Mouse (Mus musculus): Measurements from ENCODE around the gene Adgrb2.

The Adgrb2 gene

DNA sequence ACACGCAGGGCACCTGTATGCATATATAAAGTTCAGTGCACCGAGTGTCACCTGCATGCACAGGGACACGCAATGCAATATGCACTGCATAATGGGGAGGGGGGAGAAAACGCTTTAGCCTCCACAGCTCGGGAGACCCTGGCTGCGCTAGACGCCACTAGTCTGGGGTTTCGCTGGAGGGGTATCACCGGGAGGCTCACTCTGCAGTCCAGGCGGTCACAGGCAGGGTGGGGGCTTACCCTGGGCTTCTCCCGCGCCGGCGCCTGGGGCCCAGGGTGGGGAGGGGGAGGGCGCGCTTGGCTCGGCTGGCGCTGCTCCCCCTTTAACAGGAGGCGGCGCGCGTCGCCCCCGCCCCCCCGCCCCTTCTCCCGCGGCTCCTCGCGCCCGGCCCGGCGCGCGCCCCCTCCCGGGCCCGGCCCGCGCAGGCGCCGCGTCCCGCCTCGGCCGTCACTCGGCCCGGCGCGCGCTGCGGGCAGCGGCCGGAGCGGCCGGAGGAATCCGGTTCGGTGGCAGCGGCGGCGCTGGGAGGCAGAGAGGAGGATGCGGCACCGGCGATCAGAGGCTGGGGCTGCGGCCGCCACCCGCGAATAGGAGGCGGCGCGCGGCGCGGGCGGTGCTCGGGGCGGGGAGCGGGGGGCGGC, at the start of gene Adgrb2:
TSS of gene Adgrb2 (plus strand) at position 450 of the 641 bp plus-strand sequence.
- no peak for DNase-seq (ENCODE audit: low spot score in 2 of 2)

DNA sequence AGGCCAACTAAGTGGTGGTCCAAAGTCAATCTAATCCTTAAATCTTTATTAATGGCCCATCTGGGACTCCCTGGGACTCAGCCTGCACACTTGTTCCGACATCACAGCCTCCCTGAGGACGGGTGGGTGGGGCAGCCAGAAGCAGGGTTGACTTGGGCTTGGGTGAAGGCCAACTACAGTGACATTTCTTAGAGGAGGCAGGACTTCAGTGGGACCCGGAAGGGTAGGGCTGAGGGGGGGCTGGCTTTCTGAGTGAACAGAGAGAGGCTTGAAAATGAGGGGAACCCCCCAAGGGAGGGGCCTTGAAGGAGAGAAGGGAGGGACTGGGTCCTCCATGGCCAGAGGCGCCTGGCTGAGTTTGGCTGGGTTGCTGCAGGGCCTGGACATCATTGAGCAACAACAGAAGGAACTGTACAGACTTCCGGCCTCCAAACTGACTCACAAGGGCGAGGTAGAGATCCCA, 33.3 kb upstream of the Adgrb2 start:
- peak; percentile 20 to 76 for DNase-seq (ENCODE audit: low spot score in 2 of 2)

- no peak for DNase-seq (ENCODE audit: low spot score in 2 of 2)
Measured at GRCm38 (mm10) chr4:129952241-129952810, 32.3 kb upstream of the Adgrb2 start.

GRCm38 (mm10) chr4:129954527-129954926, 30.1 kb upstream of the Adgrb2 start:
- DNase-seq (ENCODE audit: low spot score in 2 of 2): no peak

DNA sequence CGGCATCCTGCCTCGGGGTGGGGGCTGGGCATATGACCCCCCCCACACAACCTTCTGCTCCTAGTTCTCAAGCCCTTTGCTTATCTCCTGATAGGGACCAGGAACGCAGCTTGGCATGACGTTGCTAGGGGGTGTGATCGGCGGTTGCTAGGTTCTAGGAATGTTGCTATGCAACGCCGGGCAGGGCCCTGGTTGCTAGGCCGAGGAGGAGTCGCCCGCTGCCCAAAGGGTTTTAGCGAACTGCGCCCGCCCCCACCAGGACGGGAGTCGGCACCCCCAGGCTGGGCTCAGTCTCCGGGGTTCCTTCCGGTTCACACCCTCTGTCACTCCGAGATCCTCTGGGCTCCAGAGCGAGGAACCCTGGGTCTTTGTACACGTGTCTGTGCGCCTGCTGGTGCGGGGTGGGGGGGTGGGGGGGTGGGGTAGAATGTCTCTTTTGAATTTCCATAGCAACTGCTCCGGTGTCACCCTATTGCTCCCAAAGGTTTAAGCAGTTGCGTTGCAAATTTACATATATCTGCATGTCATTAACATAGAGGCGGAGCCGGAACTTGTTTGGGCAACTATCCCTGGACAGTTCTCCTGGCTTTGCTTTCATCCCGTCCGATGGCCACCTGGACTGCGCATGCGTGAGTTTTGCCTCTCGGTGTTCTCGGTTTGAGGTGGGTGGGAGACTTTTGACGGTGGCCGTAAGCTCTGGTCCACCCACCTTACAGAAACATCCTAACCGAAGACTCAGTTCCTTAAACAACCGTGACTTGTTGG, 24.3 kb upstream of the Adgrb2 start:
- DNase-seq (ENCODE audit: low spot score in 2 of 2): peak; percentile 50 to 55

DNA sequence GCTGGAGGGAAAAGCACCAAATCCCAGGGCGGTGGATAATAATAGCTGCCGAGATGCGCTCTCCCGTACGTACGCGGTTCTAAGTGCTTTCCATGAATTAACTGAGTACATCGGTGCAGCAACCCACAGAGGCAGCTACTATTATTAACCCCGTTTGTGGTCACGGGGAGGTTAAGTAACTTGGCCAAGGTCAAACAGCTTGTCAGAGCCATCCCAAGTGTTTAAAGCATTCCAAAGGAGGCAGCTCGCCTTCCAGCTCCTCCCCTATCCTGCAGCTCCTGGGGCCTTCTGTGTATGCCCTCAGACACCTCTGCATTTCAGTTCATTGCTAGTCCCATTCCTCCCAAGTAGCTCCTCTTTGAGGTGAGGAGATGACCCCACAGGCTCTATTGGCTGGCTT, 19.4 kb upstream of the Adgrb2 start:
- no peak for DNase-seq (ENCODE audit: low spot score in 2 of 2)

- DNase-seq (ENCODE audit: low spot score in 2 of 2): no peak
Measured at GRCm38 (mm10) chr4:129966201-129966600, 18.5 kb upstream of the Adgrb2 start.

- no peak for DNase-seq (ENCODE audit: low spot score in 2 of 2)
Measured at GRCm38 (mm10) chr4:129967024-129968014, 17.4 kb upstream of the Adgrb2 start.

DNA sequence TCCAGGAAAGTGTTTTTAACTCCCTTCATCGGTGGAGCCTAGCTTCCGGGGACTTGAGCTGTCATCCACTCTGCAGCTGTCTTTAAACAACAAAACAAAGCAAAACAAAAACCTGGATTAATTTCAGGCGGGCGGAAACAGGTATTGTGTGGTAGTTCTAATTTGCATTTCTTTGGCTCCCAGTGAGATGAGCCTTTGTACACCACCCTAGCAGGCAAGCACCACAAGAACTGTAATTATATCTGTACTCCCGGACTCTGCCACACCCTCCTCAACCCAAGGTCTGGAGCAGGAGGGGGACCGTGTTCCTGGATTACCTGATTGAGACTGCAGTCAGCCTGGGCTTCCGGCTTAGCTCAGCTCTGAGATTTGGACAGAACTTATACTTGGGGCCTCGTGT, 14.5 kb upstream of the Adgrb2 start:
- no peak for DNase-seq (ENCODE audit: low spot score in 2 of 2)

DNA sequence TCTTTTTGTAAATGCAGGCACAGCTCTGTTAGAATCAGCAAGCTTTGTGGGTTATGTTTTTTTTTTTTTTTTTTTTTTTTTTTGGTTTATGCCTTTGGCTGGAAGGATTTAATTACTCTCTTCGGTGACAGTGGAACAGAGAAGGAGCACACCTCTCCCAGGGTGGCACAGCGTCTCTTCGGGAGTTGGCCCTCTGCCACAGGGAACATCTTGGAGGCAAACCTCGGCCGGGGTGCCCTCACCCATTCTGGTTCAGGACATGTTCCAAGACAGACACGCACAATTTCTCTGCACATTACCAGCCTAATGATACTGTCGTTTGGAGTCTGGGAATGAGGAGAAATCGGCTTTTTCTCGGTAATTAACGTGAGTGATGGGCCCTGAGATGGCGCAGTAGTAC, 13.8 kb upstream of the Adgrb2 start:
- no peak for DNase-seq (ENCODE audit: low spot score in 2 of 2)

- DNase-seq (ENCODE audit: low spot score in 2 of 2): no peak
Measured at GRCm38 (mm10) chr4:129971989-129972388, 12.7 kb upstream of the Adgrb2 start.

DNA sequence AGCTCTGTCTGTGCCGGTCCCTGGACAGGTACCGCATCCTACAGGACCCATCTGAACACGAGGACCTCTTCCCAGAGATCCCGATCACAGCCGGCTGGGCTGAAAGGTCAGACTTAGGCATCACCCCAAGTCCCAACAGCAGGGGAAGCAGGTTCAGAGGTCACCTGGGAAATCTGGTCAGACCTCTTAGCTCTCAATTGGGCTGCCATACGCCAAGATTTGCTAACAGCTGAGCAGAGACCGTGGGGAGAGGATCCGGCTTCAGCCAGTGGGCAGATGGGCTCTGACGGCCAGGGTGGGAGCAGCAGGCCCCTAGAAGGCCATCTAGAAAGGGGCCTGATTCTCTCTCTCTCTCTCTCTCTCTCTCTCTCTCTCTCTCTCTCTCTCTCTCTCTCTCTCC, 10.4 kb upstream of the Adgrb2 start:
- no peak for DNase-seq (ENCODE audit: low spot score in 2 of 2)

DNA sequence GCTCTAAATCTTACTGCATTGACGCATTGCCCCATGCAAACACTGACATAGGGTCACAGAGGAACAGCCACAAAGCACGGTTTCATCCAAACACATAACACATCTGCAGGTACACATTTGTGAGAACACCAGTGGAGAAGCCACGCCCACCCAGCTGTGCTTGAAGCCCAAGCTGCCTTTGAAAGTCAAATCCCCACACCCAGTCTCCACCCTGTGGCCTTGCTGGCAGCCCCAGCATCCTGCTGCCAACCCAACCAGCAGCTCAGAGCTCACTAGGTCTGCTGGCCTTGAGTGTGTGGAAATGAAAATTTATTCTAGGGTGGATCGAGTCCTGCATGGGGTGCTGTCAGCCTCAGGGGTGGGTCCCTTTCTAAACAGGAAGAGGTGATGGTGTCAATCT, 7.4 kb upstream of the Adgrb2 start:
- DNase-seq (ENCODE audit: low spot score in 2 of 2): no peak

DNA sequence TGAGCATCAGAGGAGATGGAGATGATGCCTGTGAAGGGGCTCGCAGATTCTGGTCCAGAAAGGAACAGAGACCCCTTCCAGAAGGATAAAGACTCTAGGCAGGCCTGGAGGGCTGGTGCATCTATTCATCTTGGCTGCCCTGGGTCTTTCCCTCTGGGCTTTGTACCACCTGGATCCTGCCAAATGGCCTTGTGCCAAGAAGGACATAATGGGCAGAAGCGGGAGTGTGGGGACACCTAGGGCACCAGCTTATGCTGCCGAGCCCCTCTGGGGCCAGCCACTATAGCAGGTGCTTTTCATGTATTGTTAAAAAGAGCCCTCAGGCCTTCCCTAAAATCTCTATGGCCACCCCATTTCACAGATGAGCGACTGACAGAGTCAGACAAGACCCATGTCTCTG, 6.4 kb upstream of the Adgrb2 start:
- DNase-seq (ENCODE audit: low spot score in 2 of 2): no peak

GRCm38 (mm10) chr4:129978930-129979329, 5.7 kb upstream of the Adgrb2 start:
- DNase-seq (ENCODE audit: low spot score in 2 of 2): no peak

DNA sequence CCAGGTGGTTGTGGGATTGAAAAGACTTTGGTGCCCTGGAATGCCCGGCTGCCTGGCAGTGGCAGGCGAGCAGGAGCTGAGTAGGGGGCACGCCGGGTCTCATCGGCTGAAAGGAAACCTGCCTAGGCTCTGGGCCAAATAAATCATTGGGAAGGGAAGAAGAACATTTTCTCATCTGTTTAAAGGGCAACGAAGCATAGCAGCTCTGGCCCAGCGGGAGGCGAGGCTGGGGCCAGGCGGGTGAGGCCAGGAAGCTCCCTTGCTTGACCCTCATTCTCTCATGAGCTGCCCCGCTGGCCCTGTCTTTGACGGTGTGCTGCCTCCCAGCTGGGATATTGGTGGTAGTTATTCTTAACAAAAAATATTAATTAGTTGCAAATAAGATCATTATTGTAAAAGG, 3.0 kb upstream of the Adgrb2 start:
- no peak for DNase-seq (ENCODE audit: low spot score in 2 of 2)

- no peak for DNase-seq (ENCODE audit: low spot score in 2 of 2)
Measured at GRCm38 (mm10) chr4:129983046-129983445, 1.6 kb upstream of the Adgrb2 start.

DNA sequence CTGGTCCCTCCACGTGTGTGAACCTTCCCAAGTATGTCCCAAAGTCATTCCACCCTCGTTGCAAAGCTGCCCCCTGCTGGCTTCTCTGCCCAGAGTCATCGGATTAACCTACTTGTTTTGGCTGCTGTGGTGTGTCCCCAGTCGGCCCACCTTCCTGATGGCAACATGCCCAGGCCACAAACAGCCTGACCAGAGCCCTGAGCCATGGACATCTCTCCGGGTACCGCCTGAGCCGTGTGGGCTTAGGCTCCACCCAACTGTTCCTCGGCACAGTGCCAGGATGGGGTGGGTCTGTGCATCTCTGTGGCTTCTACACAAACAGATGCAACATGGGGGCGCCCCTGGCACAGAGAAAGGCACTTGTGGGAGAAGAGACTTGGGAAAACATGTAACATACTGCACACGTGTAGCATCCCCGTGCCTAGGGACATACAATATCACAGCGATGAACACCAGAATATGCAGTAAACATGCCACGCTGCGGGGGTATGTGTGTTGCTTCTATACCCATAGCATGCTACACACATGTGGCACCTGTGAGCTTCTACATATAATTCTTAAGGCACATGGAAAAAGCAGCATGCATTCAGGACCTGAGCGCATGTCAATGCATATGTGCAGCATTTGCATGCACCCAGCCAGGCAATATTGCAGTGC, 778 bp upstream of the Adgrb2 start:
- DNase-seq (ENCODE audit: low spot score in 2 of 2): peak; percentile 39 to 57

DNA sequence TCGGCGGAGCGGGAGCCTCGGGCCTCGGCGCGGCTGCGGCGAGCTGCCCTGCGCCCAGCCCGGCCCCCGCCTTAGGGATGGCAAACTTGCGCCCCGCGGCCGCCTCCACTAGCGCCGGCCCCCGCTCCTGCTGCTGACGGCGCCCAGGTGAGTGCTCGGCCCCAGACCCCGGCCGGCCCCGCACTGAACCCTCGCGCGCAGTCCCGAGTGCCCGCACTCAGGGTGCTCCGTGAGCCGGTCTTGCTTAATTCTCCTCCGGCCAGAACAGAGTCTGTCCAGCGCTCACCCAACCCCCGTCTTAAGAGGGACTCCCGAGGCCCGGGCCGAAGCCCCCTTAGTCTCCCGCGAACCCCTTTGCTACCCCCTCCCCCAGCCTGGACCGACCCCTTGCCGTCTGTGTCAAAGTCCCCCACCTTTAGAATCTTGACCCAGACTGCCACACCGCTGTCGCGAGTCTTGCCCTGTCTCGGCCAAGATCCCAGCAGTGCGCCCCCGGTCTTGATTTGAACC, 546 bp downstream of the Adgrb2 start:
- peak in 1 of 2 experiments; percentile 30 for DNase-seq (ENCODE audit: low spot score in 2 of 2)

GRCm38 (mm10) chr4:129985671-129986441, 1.2 kb downstream of the Adgrb2 start:
- DNase-seq (ENCODE audit: low spot score in 2 of 2): peak; percentile 23 to 33

Data from urinary bladder, adult 18-20 months (tissue).